Mouse (Mus musculus): ENCODE results near the gene Spata2.

DNA sequence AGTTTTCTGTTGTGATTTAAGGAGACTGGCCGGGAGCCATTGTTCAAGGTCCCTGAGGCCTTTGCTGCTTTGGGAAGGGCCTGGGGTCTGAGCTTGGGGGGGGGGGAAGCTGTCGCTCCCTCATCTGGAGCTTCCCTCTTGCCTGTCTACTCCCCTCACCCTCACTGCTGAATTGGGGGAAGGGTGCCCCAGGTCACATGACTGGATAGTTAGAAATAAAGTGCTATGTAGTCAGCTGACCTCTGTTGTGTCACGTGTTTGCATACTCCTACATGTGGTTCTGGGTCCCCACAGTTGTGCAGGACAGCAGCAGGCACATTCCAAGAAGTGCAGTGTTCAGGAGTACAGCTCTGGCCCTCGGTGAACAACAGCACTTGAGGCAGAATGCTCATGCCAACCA, 15.9 kb downstream of the Spata2 start:
- TF ChIP-seq POLR2A (IDR thresholded peaks at IDR 0.05; ENCODE audit: borderline replicate concordance, extremely low read depth, insufficient read depth, insufficient read length, poor library complexity, severe bottlenecking) (no peak), CTCF (IDR thresholded peaks at IDR 0.05; ENCODE audit: borderline replicate concordance, extremely low read depth, insufficient read depth, insufficient read length) (no peak)

All from brain, embryonic 14.5 days (tissue).